Mouse (Mus musculus) cortical plate, adult 2 months (tissue): Measurements from ENCODE around the gene Megf9.

Experiments
- CTCF ChIP-seq: fragments of 200-500 bp; IDR thresholded peaks from 2 replicates; pipeline ENCODE4 v1.5.1; 2011; ENCODE audit warnings: mild to moderate bottlenecking, control low read depth, low read length; ENCODE audit not compliant: insufficient read depth; ENCODE audit errors: extremely low read depth
- POLR2A ChIP-seq: fragments of 200-500 bp; IDR thresholded peaks from 2 replicates; pipeline ENCODE4 v1.6.1; 2011; ENCODE audit warnings: mild to moderate bottlenecking, low read length, control low read depth; ENCODE audit not compliant: insufficient read depth; ENCODE audit errors: extremely low read depth

- TF ChIP-seq CTCF (no peak), POLR2A (no peak)
Measured at GRCm38 (mm10) chr4:70528622-70529021, 6.2 kb downstream of the Megf9 start.
